Mouse (Mus musculus): ENCODE data around the gene Efna2.

DNA sequence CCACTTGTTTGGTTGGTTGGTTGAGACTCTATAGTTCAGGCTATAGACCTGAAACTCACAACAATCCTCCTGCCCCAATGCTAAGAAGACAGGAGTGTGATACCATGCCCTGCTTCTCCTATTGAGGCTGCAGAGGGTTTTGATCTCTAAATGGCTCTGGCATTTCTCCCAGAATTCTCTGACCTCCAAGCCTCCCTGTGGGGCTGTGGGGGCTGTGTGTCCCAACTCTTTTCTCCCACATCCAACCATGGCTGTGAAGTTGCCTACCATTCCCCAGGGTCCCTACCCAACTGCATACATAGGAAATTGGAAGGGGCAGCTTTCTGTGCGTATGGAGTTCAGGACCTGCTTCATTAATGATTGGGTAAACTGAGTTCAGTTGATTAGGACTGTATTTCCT is 16.9 kb downstream of the Efna2 start:
- TF ChIP-seq TAL1 (IDR thresholded peaks at IDR 0.05; ENCODE audit: low read length) = no peak
- TF ChIP-seq GATA1 (IDR thresholded peaks at IDR 0.05; ENCODE audit: low read length) = no peak
